Mouse (Mus musculus): ENCODE measurements at regions not wholly inside any gene's neighbourhood (a gene's known extent, or its start where the extent isn't known, plus 50 kb on each side); places are given as distances from the start of the nearest gene placed in this dataset.

DNA sequence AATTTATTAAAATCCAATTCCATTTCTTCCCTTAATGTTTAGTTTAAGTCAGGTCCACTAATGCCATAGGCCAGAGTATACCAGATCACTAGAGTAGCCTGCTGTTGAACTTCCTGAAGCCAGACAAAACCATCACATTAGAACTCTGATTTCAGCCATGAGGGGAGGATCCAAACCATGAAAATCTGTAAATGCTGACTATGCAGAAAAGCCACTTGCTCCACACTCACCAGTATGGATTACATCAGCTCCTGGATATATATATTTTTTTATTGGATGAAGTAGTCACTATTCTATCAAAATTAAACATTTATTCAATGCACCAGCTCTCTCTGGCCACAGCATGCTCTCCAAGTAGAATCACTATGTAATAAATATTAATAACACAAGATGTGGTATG is 202.8 kb upstream of the Nrp1 start:
- TF ChIP-seq CTCF (IDR thresholded peaks at IDR 0.05; ENCODE audit: borderline replicate concordance, insufficient read depth, low read depth, low read length) (no peak), POLR2A (IDR thresholded peaks at IDR 0.05; ENCODE audit: borderline replicate concordance, insufficient read depth, low read length) (no peak)
